Mouse (Mus musculus): ENCODE measurements around the gene Hmg20a. TPM values are rescaled to one million over a fixed set of nuclear protein-coding genes. Genes with fewer than 3 reads are reported as not detected.

Gene Hmg20a
- polyA plus RNA-seq, 1 experiment, result 13.8 TPM

GRCm38 (mm10) chr9:56495088-56495487 is 76.7 kb downstream of the Hmg20a start:
- Histone ChIP-seq H3K27me3 (ENCODE audit: control insufficient read depth, insufficient read depth, insufficient read length) (no peaks in the 10 kb centered on the region), H3K79me2 (ENCODE audit: control insufficient read depth, insufficient read depth) (no peaks in the 10 kb centered on the region), H3ac (ENCODE audit: control insufficient read depth, insufficient read length) (no peak overlapping the region), H3K36me3 (ENCODE audit: control insufficient read depth, insufficient read depth) (peaks cover 24% of the 10 kb centered on the region), H3K4me3 (no peak overlapping the region), H3K4me2 (ENCODE audit: low read depth) (no peak overlapping the region)
- TF ChIP-seq REST (IDR thresholded peaks at IDR 0.05; ENCODE audit: insufficient read depth, insufficient read length), result no peak
- no peak for TF ChIP-seq MYOD1 (IDR thresholded peaks at IDR 0.05; ENCODE audit: control insufficient read depth in 1 of 3, insufficient read length in 2 of 3, low read depth in 2 of 3)
- TF ChIP-seq SRF (IDR thresholded peaks at IDR 0.05; ENCODE audit: control insufficient read depth, insufficient read length, low read depth), result no peak
- no peak for TF ChIP-seq E2F4 (IDR thresholded peaks at IDR 0.05; ENCODE audit: insufficient read depth)
- TF ChIP-seq CEBPB (IDR thresholded peaks at IDR 0.05; ENCODE audit: insufficient read depth, poor library complexity, severe bottlenecking), result no peak
- no peak for TF ChIP-seq TCF12 (IDR thresholded peaks at IDR 0.05; ENCODE audit: insufficient read depth, poor library complexity, severe bottlenecking)

GRCm38 (mm10) chr9:56495795-56496232 is 77.4 kb downstream of the Hmg20a start:
- no peak overlapping the region for H3ac ChIP-seq (ENCODE audit: control insufficient read depth, insufficient read length)
- TF ChIP-seq TCF12 (IDR thresholded peaks at IDR 0.05; ENCODE audit: insufficient read depth, poor library complexity, severe bottlenecking) (no peak), SRF (IDR thresholded peaks at IDR 0.05; ENCODE audit: control insufficient read depth, insufficient read length, low read depth) (no peak), CEBPB (IDR thresholded peaks at IDR 0.05; ENCODE audit: insufficient read depth, poor library complexity, severe bottlenecking) (no peak), TCF3 (IDR thresholded peaks at IDR 0.05; ENCODE audit: insufficient read length, low read depth) (no peak), POLR2AphosphoS2 (IDR thresholded peaks at IDR 0.05; ENCODE audit: insufficient read length, low read depth) (no peak)
- H3K27me3 ChIP-seq (ENCODE audit: control insufficient read depth, insufficient read depth, insufficient read length), result no peaks in the 10 kb centered on the region
- H3K79me2 ChIP-seq (ENCODE audit: control insufficient read depth, insufficient read depth), result no peaks in the 10 kb centered on the region
- H3K4me3 ChIP-seq, result no peak overlapping the region
- peaks cover 17% of the 10 kb centered on the region for H3K36me3 ChIP-seq (ENCODE audit: control insufficient read depth, insufficient read depth)
- H3K4me2 ChIP-seq (ENCODE audit: low read depth), result no peak overlapping the region

- H3K4me3 ChIP-seq, result no peak overlapping the region
- no peaks in the 10 kb centered on the region for H3K27me3 ChIP-seq (ENCODE audit: control insufficient read depth, insufficient read depth, insufficient read length)
- no peak overlapping the region for H3ac ChIP-seq (ENCODE audit: control insufficient read depth, insufficient read length)
- H3K79me2 ChIP-seq (ENCODE audit: control insufficient read depth, insufficient read depth), result no peaks in the 10 kb centered on the region
- H3K36me3 ChIP-seq (ENCODE audit: control insufficient read depth, insufficient read depth), result peaks cover 12% of the 10 kb centered on the region
- TF ChIP-seq MYOD1 (IDR thresholded peaks at IDR 0.05; ENCODE audit: control insufficient read depth in 1 of 3, insufficient read length in 2 of 3, low read depth in 2 of 3) (no peak), REST (IDR thresholded peaks at IDR 0.05; ENCODE audit: insufficient read depth, insufficient read length) (no peak), USF1 (IDR thresholded peaks at IDR 0.05; ENCODE audit: low read depth) (no peak), POLR2AphosphoS2 (IDR thresholded peaks at IDR 0.05; ENCODE audit: insufficient read length, low read depth) (no peak), SRF (IDR thresholded peaks at IDR 0.05; ENCODE audit: control insufficient read depth, insufficient read length, low read depth) (no peak), TCF3 (IDR thresholded peaks at IDR 0.05; ENCODE audit: insufficient read length, low read depth) (no peak), CEBPB (IDR thresholded peaks at IDR 0.05; ENCODE audit: insufficient read depth, poor library complexity, severe bottlenecking) (no peak), POLR2A (IDR thresholded peaks at IDR 0.05; ENCODE audit: insufficient read length, low read depth) (no peak), MYOG (IDR thresholded peaks at IDR 0.05; ENCODE audit: control insufficient read depth in 1 of 3, insufficient read depth in 1 of 3, insufficient read length in 2 of 3, low read depth in 2 of 3) (no peak), MAX (IDR thresholded peaks at IDR 0.05; ENCODE audit: low read depth) (no peak), TCF12 (IDR thresholded peaks at IDR 0.05; ENCODE audit: insufficient read depth, poor library complexity, severe bottlenecking) (no peak), E2F4 (IDR thresholded peaks at IDR 0.05; ENCODE audit: insufficient read depth) (no peak)
- no peak overlapping the region for H3K4me2 ChIP-seq (ENCODE audit: low read depth)
These were observed 78.2 kb downstream of the Hmg20a start for GRCm38 (mm10) chr9:56496567-56496966.

GRCm38 (mm10) chr9:56497181-56497864 is 78.9 kb downstream of the Hmg20a start:
- H3K4me3 ChIP-seq, result no peak overlapping the region
- peak overlapping the region; percentile 56 for H3K4me2 ChIP-seq (ENCODE audit: low read depth)
- H3K27me3 ChIP-seq (ENCODE audit: control insufficient read depth, insufficient read depth, insufficient read length), result no peaks in the 10 kb centered on the region
- H3K36me3 ChIP-seq (ENCODE audit: control insufficient read depth, insufficient read depth), result peaks cover 6% of the 10 kb centered on the region
- TF ChIP-seq SRF (IDR thresholded peaks at IDR 0.05; ENCODE audit: control insufficient read depth, insufficient read length, low read depth) (no peak), MAX (IDR thresholded peaks at IDR 0.05; ENCODE audit: low read depth) (no peak), USF1 (IDR thresholded peaks at IDR 0.05; ENCODE audit: low read depth) (no peak), TCF12 (IDR thresholded peaks at IDR 0.05; ENCODE audit: insufficient read depth, poor library complexity, severe bottlenecking) (no peak), MYOG (IDR thresholded peaks at IDR 0.05; ENCODE audit: control insufficient read depth in 1 of 3, insufficient read depth in 1 of 3, insufficient read length in 2 of 3, low read depth in 2 of 3) (no peak), REST (IDR thresholded peaks at IDR 0.05; ENCODE audit: insufficient read depth, insufficient read length) (no peak), CEBPB (IDR thresholded peaks at IDR 0.05; ENCODE audit: insufficient read depth, poor library complexity, severe bottlenecking) (no peak)
- H3ac ChIP-seq (ENCODE audit: control insufficient read depth, insufficient read length), result no peak overlapping the region
- H3K79me2 ChIP-seq (ENCODE audit: control insufficient read depth, insufficient read depth), result no peaks in the 10 kb centered on the region

GRCm38 (mm10) chr9:56499324-56500067 is 81.1 kb downstream of the Hmg20a start:
- no peak overlapping the region for H3ac ChIP-seq (ENCODE audit: control insufficient read depth, insufficient read length)
- no peaks in the 10 kb centered on the region for H3K27me3 ChIP-seq (ENCODE audit: control insufficient read depth, insufficient read depth, insufficient read length)
- TF ChIP-seq MYOG (IDR thresholded peaks at IDR 0.05; ENCODE audit: control insufficient read depth in 1 of 3, insufficient read depth in 1 of 3, insufficient read length in 2 of 3, low read depth in 2 of 3), result no peak
- TF ChIP-seq SRF (IDR thresholded peaks at IDR 0.05; ENCODE audit: control insufficient read depth, insufficient read length, low read depth), result no peak
- no peak for TF ChIP-seq POLR2AphosphoS2 (IDR thresholded peaks at IDR 0.05; ENCODE audit: insufficient read length, low read depth)
- TF ChIP-seq TCF12 (IDR thresholded peaks at IDR 0.05; ENCODE audit: insufficient read depth, poor library complexity, severe bottlenecking), result no peak
- TF ChIP-seq CEBPB (IDR thresholded peaks at IDR 0.05; ENCODE audit: insufficient read depth, poor library complexity, severe bottlenecking), result no peak
- no peak for TF ChIP-seq TCF3 (IDR thresholded peaks at IDR 0.05; ENCODE audit: insufficient read length, low read depth)
- no peak for TF ChIP-seq POLR2A (IDR thresholded peaks at IDR 0.05; ENCODE audit: insufficient read length, low read depth)
- TF ChIP-seq MAX (IDR thresholded peaks at IDR 0.05; ENCODE audit: low read depth), result no peak
- no peak for TF ChIP-seq E2F4 (IDR thresholded peaks at IDR 0.05; ENCODE audit: insufficient read depth)
- TF ChIP-seq REST (IDR thresholded peaks at IDR 0.05; ENCODE audit: insufficient read depth, insufficient read length), result no peak
- no peak for TF ChIP-seq MYOD1 (IDR thresholded peaks at IDR 0.05; ENCODE audit: control insufficient read depth in 1 of 3, insufficient read length in 2 of 3, low read depth in 2 of 3)
- TF ChIP-seq USF1 (IDR thresholded peaks at IDR 0.05; ENCODE audit: low read depth), result no peak
- H3K4me3 ChIP-seq, result no peak overlapping the region
- H3K4me2 ChIP-seq (ENCODE audit: low read depth), result no peak overlapping the region
- H3K79me2 ChIP-seq (ENCODE audit: control insufficient read depth, insufficient read depth), result no peaks in the 10 kb centered on the region
- peaks cover 2% of the 10 kb centered on the region for H3K36me3 ChIP-seq (ENCODE audit: control insufficient read depth, insufficient read depth)
